Mouse (Mus musculus): ENCODE data around the gene Hsd11b1. TPM values are rescaled to one million over a fixed set of nuclear protein-coding genes. Genes with fewer than 3 reads are reported as not detected.
"Not testable (repeated sequence)": the region's sequence is repeated elsewhere in the genome, so short reads cannot be mapped to it uniquely, and the experiment has no call there.

The Hsd11b1 gene
- polyA plus RNA-seq, 1 experiment from 2014 or later: not detected

- no peaks in the 10 kb centered on the region for H3K27me3 ChIP-seq (ENCODE audit: control insufficient read depth, insufficient read depth, low read length)
- H3K27ac ChIP-seq (ENCODE audit: low read depth, low read length): no peak overlapping the region
- no peak for ATAC-seq (ENCODE audit: insufficient read depth, low FRiP score, low TSS enrichment)
- no peaks in the 10 kb centered on the region for H3K36me3 ChIP-seq (ENCODE audit: control insufficient read depth, insufficient read depth, low read length)
- no peaks in the 10 kb centered on the region for H3K4me1 ChIP-seq (ENCODE audit: control insufficient read depth, insufficient read depth, low read length)
- H3K4me3 ChIP-seq (ENCODE audit: low read depth, low read length): no peak overlapping the region
- H3K9ac ChIP-seq (ENCODE audit: low read length): no peak overlapping the region
- DNase-seq (ENCODE audit: low spot score): no peak
- H3K4me2 ChIP-seq (ENCODE audit: low read depth): no peak overlapping the region
- no peaks in the 10 kb centered on the region for H3K9me3 ChIP-seq (ENCODE audit: control insufficient read depth, low read length)
- WGBS: 85% methylated on average over 2 of the region's 2 CpGs
Observed at GRCm38 (mm10) chr1:193287578-193287977, 23.7 kb upstream of the Hsd11b1 start.

DNA sequence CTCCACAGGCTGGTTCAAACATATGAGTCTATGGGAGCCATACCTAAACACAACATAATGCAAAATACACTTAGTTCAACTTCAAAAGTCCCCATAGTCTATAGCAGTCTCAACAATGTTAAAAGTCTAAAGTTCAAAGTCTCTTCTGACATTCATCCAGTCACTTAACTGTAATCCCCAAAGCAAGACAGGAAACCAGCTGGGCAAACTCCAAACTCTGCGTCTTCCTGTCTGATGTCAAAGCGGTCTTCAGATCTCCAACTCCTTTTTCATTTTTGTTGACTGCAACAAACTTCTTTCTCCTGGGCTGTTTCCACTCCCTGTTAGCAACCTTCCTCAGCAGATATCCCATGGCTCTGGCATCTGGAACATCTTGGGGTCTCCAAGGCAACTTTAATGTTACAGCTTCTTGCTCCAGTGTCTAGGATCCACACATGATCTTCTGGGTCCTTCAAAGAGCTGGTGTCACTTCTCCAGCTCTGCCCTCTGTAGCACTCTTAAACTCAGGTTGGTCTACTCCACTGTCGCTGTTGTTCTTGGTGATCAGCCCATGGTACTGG is 22.0 kb upstream of the Hsd11b1 start:
- ATAC-seq (ENCODE audit: insufficient read depth, low FRiP score, low TSS enrichment); H3K4me2 ChIP-seq (ENCODE audit: low read depth); H3K4me1 ChIP-seq (ENCODE audit: control insufficient read depth, insufficient read depth, low read length); H3K9me3 ChIP-seq (ENCODE audit: control insufficient read depth, low read length); H3K4me3 ChIP-seq (ENCODE audit: low read depth, low read length); H3K36me3 ChIP-seq (ENCODE audit: control insufficient read depth, insufficient read depth, low read length); H3K27ac ChIP-seq (ENCODE audit: low read depth, low read length); H3K27me3 ChIP-seq (ENCODE audit: control insufficient read depth, insufficient read depth, low read length); H3K9ac ChIP-seq (ENCODE audit: low read length); DNase-seq (ENCODE audit: low spot score): not testable (repeated sequence)
- whole genome bisulfite sequencing: 90% methylated on average over 3 of the region's 3 CpGs

DNA sequence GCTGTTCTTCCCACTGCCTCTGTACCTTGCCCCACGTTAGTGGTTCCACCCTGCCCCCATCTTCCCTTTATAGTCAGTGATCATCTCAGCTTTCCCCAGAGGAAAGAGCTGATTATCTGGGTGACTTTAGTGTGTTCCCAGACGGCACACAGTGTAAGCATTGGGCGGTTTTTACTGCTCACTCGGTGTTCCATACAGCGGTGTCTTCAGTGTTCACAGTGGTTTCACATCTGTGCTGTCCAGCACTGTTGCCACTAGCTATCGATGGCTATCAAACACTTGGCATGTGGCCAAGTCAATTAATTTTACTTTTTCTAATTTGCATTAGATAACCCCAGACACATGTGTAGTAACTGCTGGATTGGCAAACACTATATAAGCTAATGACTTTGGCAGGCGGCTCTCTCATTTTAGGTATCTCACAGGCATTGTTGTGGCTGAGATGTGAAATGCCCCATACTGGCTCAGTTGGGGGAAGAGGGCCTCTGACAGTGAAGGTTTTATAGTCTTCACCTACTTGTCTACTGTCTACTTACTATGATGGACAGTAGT is 20.4 kb upstream of the Hsd11b1 start:
- Histone ChIP-seq H3K4me3 (ENCODE audit: low read depth, low read length) (no peak overlapping the region), H3K4me2 (ENCODE audit: low read depth) (no peak overlapping the region), H3K9me3 (ENCODE audit: control insufficient read depth, low read length) (no peaks in the 10 kb centered on the region), H3K36me3 (ENCODE audit: control insufficient read depth, insufficient read depth, low read length) (no peaks in the 10 kb centered on the region), H3K27ac (ENCODE audit: low read depth, low read length) (no peak overlapping the region), H3K4me1 (ENCODE audit: control insufficient read depth, insufficient read depth, low read length) (no peaks in the 10 kb centered on the region), H3K9ac (ENCODE audit: low read length) (no peak overlapping the region), H3K27me3 (ENCODE audit: control insufficient read depth, insufficient read depth, low read length) (no peaks in the 10 kb centered on the region)
- DNase-seq (ENCODE audit: low spot score): no peak
- ATAC-seq (ENCODE audit: insufficient read depth, low FRiP score, low TSS enrichment): no peak
- 79% methylated on average over 7 of the region's 7 CpGs for WGBS

DNA sequence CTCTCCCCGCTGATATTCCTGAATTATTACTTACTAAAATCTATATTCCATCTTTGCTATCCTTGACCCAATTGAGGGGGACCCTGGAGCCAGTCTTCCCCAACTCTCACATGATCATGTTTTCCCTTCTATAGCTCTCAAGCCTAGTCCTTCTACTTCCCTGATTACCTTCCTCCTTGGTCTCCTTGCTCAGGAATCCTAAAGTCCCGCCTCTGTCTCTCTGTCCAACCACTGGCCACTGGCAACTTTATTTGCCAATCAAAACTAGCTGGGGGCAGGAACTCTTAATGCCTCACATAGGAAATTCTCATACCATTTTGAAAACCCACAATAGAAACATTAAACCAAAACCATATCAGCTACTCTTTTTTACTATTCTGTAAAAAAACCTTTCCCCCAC is 17.5 kb upstream of the Hsd11b1 start:
- Histone ChIP-seq H3K9ac (ENCODE audit: low read length) (no peak overlapping the region), H3K36me3 (ENCODE audit: control insufficient read depth, insufficient read depth, low read length) (no peaks in the 10 kb centered on the region), H3K4me2 (ENCODE audit: low read depth) (no peak overlapping the region), H3K4me1 (ENCODE audit: control insufficient read depth, insufficient read depth, low read length) (no peaks in the 10 kb centered on the region), H3K27ac (ENCODE audit: low read depth, low read length) (no peak overlapping the region), H3K27me3 (ENCODE audit: control insufficient read depth, insufficient read depth, low read length) (no peaks in the 10 kb centered on the region), H3K4me3 (ENCODE audit: low read depth, low read length) (no peak overlapping the region), H3K9me3 (ENCODE audit: control insufficient read depth, low read length) (no peaks in the 10 kb centered on the region)
- 86% methylated on average over 2 of the region's 2 CpGs for WGBS
- DNase-seq (ENCODE audit: low spot score) (no peak), ATAC-seq (ENCODE audit: insufficient read depth, low FRiP score, low TSS enrichment) (no peak)

GRCm38 (mm10) chr1:193279492-193279891 is 15.6 kb upstream of the Hsd11b1 start:
- H3K9me3 ChIP-seq (ENCODE audit: control insufficient read depth, low read length): no peaks in the 10 kb centered on the region
- ATAC-seq (ENCODE audit: insufficient read depth, low FRiP score, low TSS enrichment) (no peak), DNase-seq (ENCODE audit: low spot score) (no peak)
- WGBS: 92% methylated on average over 4 of the region's 4 CpGs
- H3K27me3 ChIP-seq (ENCODE audit: control insufficient read depth, insufficient read depth, low read length): no peaks in the 10 kb centered on the region
- H3K4me2 ChIP-seq (ENCODE audit: low read depth): no peak overlapping the region
- no peaks in the 10 kb centered on the region for H3K4me1 ChIP-seq (ENCODE audit: control insufficient read depth, insufficient read depth, low read length)
- H3K27ac ChIP-seq (ENCODE audit: low read depth, low read length): no peak overlapping the region
- H3K4me3 ChIP-seq (ENCODE audit: low read depth, low read length): no peak overlapping the region
- no peak overlapping the region for H3K9ac ChIP-seq (ENCODE audit: low read length)
- no peaks in the 10 kb centered on the region for H3K36me3 ChIP-seq (ENCODE audit: control insufficient read depth, insufficient read depth, low read length)

DNA sequence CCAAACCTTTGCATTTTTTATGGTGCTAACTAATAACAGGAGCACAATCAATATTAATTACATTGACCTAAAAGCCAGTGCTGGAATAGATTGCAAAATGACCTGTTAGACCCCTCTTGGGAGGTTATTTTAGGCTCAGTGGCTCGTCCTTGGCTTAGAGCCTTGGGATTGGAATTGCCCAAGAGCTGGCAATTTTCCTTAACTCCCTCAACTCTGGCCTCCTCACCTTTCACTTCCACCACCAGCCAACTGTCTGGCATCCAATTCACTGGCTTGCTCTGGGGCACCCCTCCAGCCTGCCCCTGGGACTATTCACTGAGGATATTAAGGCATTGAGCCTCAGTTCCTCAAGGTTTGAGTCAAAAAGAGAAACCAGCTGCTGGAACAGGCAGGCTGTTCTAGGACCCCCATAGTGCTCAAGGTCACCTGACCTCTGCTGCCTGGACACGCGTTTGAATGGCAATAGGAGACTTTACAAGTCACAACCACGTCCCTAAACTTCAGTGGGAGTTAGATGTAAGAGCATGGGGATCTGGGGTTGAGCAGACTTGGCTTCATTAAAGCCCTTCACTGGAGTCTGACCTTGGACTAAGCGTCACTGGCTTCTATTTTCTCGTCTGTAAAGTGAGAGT is 14.7 kb upstream of the Hsd11b1 start:
- WGBS: 40% methylated on average over 6 of the region's 6 CpGs
- H3K4me3 ChIP-seq (ENCODE audit: low read depth, low read length): no peak overlapping the region
- no peak overlapping the region for H3K9ac ChIP-seq (ENCODE audit: low read length)
- no peak for ATAC-seq (ENCODE audit: insufficient read depth, low FRiP score, low TSS enrichment)
- H3K36me3 ChIP-seq (ENCODE audit: control insufficient read depth, insufficient read depth, low read length): no peaks in the 10 kb centered on the region
- no peak overlapping the region for H3K27ac ChIP-seq (ENCODE audit: low read depth, low read length)
- DNase-seq (ENCODE audit: low spot score): no peak
- no peaks in the 10 kb centered on the region for H3K4me1 ChIP-seq (ENCODE audit: control insufficient read depth, insufficient read depth, low read length)
- H3K4me2 ChIP-seq (ENCODE audit: low read depth): no peak overlapping the region
- H3K27me3 ChIP-seq (ENCODE audit: control insufficient read depth, insufficient read depth, low read length): no peaks in the 10 kb centered on the region
- H3K9me3 ChIP-seq (ENCODE audit: control insufficient read depth, low read length): no peaks in the 10 kb centered on the region

GRCm38 (mm10) chr1:193274407-193275071 is 10.7 kb upstream of the Hsd11b1 start:
- H3K4me2 ChIP-seq (ENCODE audit: low read depth): no peak overlapping the region
- ATAC-seq (ENCODE audit: insufficient read depth, low FRiP score, low TSS enrichment) (no peak), DNase-seq (ENCODE audit: low spot score) (no peak)
- H3K9me3 ChIP-seq (ENCODE audit: control insufficient read depth, low read length): no peaks in the 10 kb centered on the region
- no peak overlapping the region for H3K4me3 ChIP-seq (ENCODE audit: low read depth, low read length)
- no peak overlapping the region for H3K27ac ChIP-seq (ENCODE audit: low read depth, low read length)
- 86% methylated on average over 8 of the region's 8 CpGs for WGBS
- no peaks in the 10 kb centered on the region for H3K27me3 ChIP-seq (ENCODE audit: control insufficient read depth, insufficient read depth, low read length)
- H3K4me1 ChIP-seq (ENCODE audit: control insufficient read depth, insufficient read depth, low read length): peaks cover 8% of the 10 kb centered on the region; the same call in 1 of the 2 replicates
- H3K36me3 ChIP-seq (ENCODE audit: control insufficient read depth, insufficient read depth, low read length): no peaks in the 10 kb centered on the region
- no peak overlapping the region for H3K9ac ChIP-seq (ENCODE audit: low read length)

DNA sequence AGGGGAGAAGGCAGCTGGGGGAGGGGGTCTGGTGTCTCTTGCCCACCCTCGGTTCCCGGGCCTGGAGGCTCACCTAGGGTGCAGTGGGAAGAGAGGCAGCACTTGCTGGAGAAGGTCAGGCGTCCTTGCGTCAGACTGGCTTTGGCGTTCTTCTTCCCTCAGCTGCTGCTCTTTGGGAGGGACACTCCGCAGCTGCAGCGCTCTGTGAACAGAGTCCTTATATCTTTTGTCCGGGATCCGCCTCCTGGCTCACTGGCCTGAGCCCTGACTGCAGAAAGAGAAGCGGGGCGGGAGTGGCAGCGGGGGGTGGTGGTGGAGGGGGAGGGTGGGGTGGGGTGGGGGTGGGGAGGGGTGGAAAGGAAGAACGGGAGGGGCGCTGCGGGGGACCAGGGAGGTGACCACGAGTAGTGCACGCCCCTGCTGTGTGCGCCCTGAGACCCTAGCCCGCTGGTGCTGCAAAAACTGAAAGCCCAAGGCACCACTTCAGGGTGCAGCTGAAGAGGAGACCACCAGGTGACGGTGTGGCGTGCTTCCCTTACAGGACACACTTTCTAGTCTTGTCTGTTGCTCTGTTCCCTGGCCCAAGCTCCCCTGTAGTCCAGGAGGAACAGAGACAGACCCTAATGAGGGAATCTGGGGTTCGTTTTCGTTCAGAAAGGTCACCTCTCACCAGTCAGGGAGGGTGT is 9.2 kb upstream of the Hsd11b1 start, which contains the start of gene G0s2:
Gene G0s2, minus strand, starts transcription at position 302 of the 686 bp plus-strand sequence.
- H3K9ac ChIP-seq (ENCODE audit: low read length): peak within 1 kb of the TSS; percentile 60
- ATAC-seq (ENCODE audit: insufficient read depth, low FRiP score, low TSS enrichment): peak; percentile 90
- WGBS: 0% methylated on average over 17 of the region's 23 CpGs

More for the DNA sequence above, 9.2 kb upstream of the Hsd11b1 start, which contains the start of gene G0s2:
- Histone ChIP-seq H3K36me3 (ENCODE audit: control insufficient read depth, insufficient read depth, low read length) (no peaks in the 10 kb centered on the region), H3K4me2 (ENCODE audit: low read depth) (peak within 1 kb of the TSS; percentile 72), H3K4me3 (ENCODE audit: low read depth, low read length) (peak within 1 kb of the TSS; percentile 36), H3K9me3 (ENCODE audit: control insufficient read depth, low read length) (no peaks in the 10 kb centered on the region), H3K27me3 (ENCODE audit: control insufficient read depth, insufficient read depth, low read length) (no peaks in the 10 kb centered on the region), H3K4me1 (ENCODE audit: control insufficient read depth, insufficient read depth, low read length) (peaks cover 8% of the 10 kb centered on the region; the same call in 1 of the 2 replicates), H3K27ac (ENCODE audit: low read depth, low read length) (0 out of 2 replicates have a peak within 1 kb of the TSS, but pooled peaks have one; percentile 35)
- peak; percentile 66 for DNase-seq (ENCODE audit: low spot score)

All from neural tube, embryonic 11.5 days (tissue).